Mouse (Mus musculus): Measurements from ENCODE around the gene Smap2. TPM values are rescaled to one million over a fixed set of nuclear protein-coding genes. Genes with fewer than 3 reads are reported as not detected.

The Smap2 gene
- polyA plus RNA-seq, 1 experiment from 2014 or later = 22.7 TPM

- H3K4me3 ChIP-seq = no peak overlapping the region
- H3K27ac ChIP-seq = no peak overlapping the region
- no peaks in the 10 kb centered on the region for H3K27me3 ChIP-seq
- 97% methylated on average over 8 of the region's 8 CpGs for WGBS
- peaks cover 20% of the 10 kb centered on the region for H3K4me1 ChIP-seq
- no peaks in the 10 kb centered on the region; the same call in 1 of the 2 replicates for H3K9me3 ChIP-seq (replicated peaks)
- H3K9ac ChIP-seq = no peak overlapping the region
- H3K4me2 ChIP-seq = no peak overlapping the region
- ATAC-seq = no peak
- H3K36me3 ChIP-seq (ENCODE audit: poor library complexity, severe bottlenecking) = peaks cover 39% of the 10 kb centered on the region
These were observed 95.6 kb downstream of the Smap2 start for GRCm38 (mm10) chr4:120921461-120921860.

Small RNA genes within 50 kb of the gene (microRNA-seq; reads per million reads assigned to microRNA genes)
- gene Mir7015 = not detected

Other genes starting within 250 kb of the Smap2 start
- gene Nfyc, start 185.7 kb downstream of the Smap2 start, polyA plus RNA-seq (2015; fragmentation: Nextera tagmentation; extraction: Ambion mirVana) = 98.2 and 106 TPM in 2 replicates
- 4.3 and 6.8 TPM in 2 replicates for gene Rims3, start 162.4 kb downstream of the Smap2 start, polyA plus RNA-seq (2015; fragmentation: Nextera tagmentation; extraction: Ambion mirVana)
- gene Exo5, start 92.2 kb downstream of the Smap2 start, polyA plus RNA-seq (2015; fragmentation: Nextera tagmentation; extraction: Ambion mirVana) = 42.9 and 44.4 TPM in 2 replicates
- 7.4 and 8.9 TPM in 2 replicates for gene Zfp69, start 65.5 kb downstream of the Smap2 start, polyA plus RNA-seq (2015; fragmentation: Nextera tagmentation; extraction: Ambion mirVana)
- gene Col9a2, start 22.1 kb upstream of the Smap2 start, polyA plus RNA-seq (2015; fragmentation: Nextera tagmentation; extraction: Ambion mirVana) = 1.6 and 1.9 TPM in 2 replicates
- 28.1 and 30.5 TPM in 2 replicates for gene Zmpste24, start 81.0 kb upstream of the Smap2 start, polyA plus RNA-seq (2015; fragmentation: Nextera tagmentation; extraction: Ambion mirVana)
- not detected in 2 replicates for gene Tmco2, start 92.0 kb upstream of the Smap2 start, polyA plus RNA-seq (2015; fragmentation: Nextera tagmentation; extraction: Ambion mirVana)
- 27.5 and 31.7 TPM in 2 replicates for gene Rlf, start 197.8 kb upstream of the Smap2 start, polyA plus RNA-seq (2015; fragmentation: Nextera tagmentation; extraction: Ambion mirVana)